Mouse (Mus musculus): ENCODE results near the gene Nmnat3. TPM values are rescaled to one million over a fixed set of nuclear protein-coding genes. Genes with fewer than 3 reads are reported as not detected.
"Not testable (repeated sequence)": the region's sequence is repeated elsewhere in the genome, so short reads cannot be mapped to it uniquely, and the experiment has no call there.

Gene Nmnat3
- 21.1 and 29.9 TPM in 2 replicates for total RNA-seq (2017)

DNA sequence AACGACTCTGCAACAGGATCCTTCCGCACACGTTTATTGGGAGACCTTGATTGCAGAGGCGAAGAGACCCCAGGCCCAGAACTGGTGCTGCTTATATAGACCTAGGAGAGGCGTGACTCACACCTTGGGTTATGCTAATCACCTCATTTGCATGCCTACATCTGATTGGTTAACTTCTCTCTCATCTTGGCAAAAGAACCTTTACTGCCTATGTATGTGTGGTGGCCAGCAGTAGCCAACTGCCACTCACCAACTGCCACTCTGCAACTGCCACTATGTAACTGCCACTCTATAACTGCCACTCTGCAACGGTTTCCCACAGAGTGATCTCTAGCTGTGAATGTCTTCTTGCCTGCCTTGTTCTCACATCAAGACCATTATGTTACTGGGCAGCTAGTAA is at the start of gene Nmnat3:
TSS of gene Nmnat3 (plus strand) at position 301 of the 400 bp plus-strand sequence.
- ATAC-seq (replicated peaks; ENCODE audit: low read depth, poor library complexity, severe bottlenecking) = not testable (repeated sequence)

DNA sequence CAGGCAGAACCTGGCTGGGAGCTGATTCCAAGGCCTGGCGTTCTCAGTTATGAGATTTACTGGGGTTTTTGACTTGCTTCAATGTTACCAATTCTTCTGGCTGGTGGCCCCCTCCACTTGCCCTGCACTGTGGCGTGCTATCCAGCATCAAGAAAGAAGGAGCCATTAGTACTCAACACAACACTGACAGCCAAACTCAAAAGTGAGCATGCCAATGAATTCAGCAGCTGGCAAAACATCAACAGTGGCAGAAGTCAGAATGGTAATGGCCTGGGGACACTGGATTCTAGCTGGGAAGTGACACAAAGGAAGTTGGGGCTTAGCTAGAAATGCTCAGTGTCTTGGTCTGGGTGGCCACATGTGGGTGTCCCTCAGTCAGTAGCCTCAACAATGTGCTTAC is 43.8 kb upstream of the Nmnat3 start:
- no peak for ATAC-seq (replicated peaks; ENCODE audit: low read depth, poor library complexity, severe bottlenecking)

GRCm38 (mm10) chr9:98244223-98244622 is 43.0 kb upstream of the Nmnat3 start:
- ATAC-seq (replicated peaks; ENCODE audit: low read depth, poor library complexity, severe bottlenecking) = no peak

GRCm38 (mm10) chr9:98245226-98245625 is 42.0 kb upstream of the Nmnat3 start:
- no peak for ATAC-seq (replicated peaks; ENCODE audit: low read depth, poor library complexity, severe bottlenecking)

DNA sequence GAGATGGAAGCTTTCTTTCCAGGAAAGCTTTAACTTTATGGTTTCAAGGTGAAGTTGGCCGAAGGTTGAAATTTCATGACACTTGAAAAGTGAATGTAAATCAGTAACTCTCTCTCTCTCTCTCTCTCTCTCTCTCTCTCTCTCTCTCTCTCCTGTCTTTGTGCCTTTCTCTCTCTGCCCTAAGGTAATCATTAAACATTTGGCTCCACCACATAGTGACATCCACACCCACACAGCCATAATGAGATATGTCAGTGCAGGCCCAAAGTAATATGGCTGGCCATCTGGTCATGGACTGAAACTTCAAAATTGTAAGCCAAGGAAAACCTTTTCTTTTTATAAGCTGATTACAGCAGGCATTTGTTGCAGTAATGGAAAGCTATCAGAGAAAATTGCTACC is 40.9 kb upstream of the Nmnat3 start:
- ATAC-seq (replicated peaks; ENCODE audit: low read depth, poor library complexity, severe bottlenecking) = no peak

DNA sequence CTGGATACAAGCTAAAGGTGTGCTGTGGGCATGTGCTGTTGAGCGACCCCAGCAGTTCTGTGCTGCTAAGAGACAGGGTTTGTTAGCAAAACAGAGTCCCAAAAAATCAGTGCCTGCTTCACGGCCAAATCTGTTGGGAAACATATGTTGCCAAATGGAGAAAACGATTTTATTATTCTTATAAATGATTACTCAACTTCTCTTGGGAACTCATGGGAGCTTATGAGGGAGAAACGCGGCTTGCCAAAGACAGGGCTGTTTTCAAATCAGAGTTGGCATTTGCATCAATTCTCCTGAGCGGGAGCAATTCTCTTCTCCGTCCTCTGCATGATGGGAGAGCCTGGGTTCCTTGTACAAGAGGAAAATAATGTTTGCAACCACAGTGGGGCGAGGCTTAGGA is 27.0 kb upstream of the Nmnat3 start:
- no peak for ATAC-seq (replicated peaks; ENCODE audit: low read depth, poor library complexity, severe bottlenecking)

- no peak for ATAC-seq (replicated peaks; ENCODE audit: low read depth, poor library complexity, severe bottlenecking)
Measured at GRCm38 (mm10) chr9:98261461-98262011, 25.7 kb upstream of the Nmnat3 start.

DNA sequence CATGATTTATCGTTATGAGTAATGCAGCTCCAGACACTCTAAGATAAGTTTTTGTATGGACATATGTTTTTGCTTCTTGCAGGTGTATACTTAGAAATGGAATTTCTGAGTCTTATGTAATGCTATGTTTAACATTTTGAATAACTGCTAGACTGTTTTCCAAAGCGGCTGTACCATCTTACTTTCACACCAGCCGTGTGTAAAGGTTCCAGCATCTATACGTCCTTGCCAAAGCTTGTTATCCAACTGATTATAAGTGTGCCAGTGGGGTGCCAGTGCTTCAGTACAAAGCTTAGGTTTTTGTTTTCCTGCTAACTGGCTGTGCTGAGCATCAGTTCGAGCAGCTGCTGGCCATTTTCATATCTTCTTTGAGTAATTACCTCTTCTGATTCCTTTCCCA is 22.3 kb upstream of the Nmnat3 start:
- ATAC-seq (replicated peaks; ENCODE audit: low read depth, poor library complexity, severe bottlenecking) = no peak

GRCm38 (mm10) chr9:98272734-98273133 is 14.5 kb upstream of the Nmnat3 start:
- ATAC-seq (replicated peaks; ENCODE audit: low read depth, poor library complexity, severe bottlenecking) = no peak

GRCm38 (mm10) chr9:98275080-98275479 is 12.2 kb upstream of the Nmnat3 start:
- no peak for ATAC-seq (replicated peaks; ENCODE audit: low read depth, poor library complexity, severe bottlenecking)

DNA sequence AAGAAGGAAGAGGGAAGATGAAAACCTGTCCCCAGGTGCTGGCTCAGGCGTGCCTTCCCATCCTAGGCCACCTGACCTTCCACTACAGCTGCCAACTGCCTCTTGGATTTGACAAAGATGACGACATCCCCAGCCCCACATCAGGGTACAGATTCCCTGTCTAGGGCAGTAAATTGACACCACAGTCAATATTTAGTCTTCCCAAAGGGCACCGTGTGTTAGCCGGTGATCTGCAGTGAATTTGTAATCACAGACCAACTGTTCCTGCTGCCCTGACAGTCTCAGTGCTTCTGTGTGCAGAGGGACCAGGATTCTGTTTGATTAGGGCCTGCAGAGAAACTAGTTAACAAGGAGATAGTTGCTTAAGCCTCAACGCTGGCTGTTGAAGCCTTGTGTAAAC is 7.1 kb upstream of the Nmnat3 start:
- no peak for ATAC-seq (replicated peaks; ENCODE audit: low read depth, poor library complexity, severe bottlenecking)

DNA sequence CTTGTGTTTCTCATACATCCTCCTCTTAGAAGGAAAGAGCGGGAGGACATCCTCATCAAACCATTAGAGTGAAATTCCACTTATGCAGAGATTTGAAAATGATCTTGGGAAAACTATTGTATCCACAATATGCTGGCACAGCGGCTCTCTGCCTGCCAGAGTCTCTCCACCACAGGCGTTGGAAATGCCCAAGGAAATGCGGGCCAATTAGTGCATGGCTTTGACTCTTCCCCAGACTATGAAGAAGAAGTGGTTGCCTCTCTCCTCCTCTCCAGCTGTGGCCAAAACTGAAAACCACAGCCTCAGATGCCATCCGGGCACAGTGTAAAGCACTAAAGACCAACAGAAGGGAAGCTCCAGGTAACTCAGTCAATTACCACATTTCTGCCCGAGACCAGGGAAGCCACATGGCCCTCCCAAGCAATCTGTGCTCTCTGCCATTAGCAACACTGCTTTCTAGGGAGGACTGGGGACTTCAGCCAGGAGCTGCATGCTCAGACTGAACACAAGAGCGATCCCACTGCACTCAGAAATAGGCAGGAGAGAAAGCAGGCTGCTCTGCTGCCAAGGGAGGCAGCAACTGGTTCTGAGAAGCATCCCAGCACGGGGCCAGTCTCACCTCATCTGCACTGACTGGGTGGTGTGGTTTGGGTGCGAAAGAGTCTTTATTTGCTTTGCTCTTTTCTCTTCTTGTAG is 1.5 kb upstream of the Nmnat3 start:
- ATAC-seq (replicated peaks; ENCODE audit: low read depth, poor library complexity, severe bottlenecking) = no peak

GRCm38 (mm10) chr9:98289665-98290064 is 2.4 kb downstream of the Nmnat3 start:
- no peak for ATAC-seq (replicated peaks; ENCODE audit: low read depth, poor library complexity, severe bottlenecking)

DNA sequence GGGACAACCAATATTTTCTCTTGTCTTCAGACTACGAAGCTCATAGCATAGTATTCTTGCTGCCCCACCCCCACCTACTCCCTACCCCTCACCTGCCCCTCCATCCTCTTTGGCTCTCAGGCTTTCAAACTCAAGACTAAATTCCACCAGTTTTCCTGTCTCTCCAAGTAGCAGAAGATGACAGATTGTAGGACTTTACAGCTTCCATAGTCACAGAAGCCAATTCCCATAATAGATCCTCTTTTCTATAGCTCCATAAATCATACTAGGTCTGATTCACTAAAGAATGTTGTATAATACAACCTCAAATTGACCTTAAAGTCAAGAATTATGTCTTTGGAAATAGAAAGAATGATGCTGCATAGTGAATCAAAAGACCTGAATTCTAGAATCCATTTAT is 3.4 kb downstream of the Nmnat3 start:
- no peak for ATAC-seq (replicated peaks; ENCODE audit: low read depth, poor library complexity, severe bottlenecking)

DNA sequence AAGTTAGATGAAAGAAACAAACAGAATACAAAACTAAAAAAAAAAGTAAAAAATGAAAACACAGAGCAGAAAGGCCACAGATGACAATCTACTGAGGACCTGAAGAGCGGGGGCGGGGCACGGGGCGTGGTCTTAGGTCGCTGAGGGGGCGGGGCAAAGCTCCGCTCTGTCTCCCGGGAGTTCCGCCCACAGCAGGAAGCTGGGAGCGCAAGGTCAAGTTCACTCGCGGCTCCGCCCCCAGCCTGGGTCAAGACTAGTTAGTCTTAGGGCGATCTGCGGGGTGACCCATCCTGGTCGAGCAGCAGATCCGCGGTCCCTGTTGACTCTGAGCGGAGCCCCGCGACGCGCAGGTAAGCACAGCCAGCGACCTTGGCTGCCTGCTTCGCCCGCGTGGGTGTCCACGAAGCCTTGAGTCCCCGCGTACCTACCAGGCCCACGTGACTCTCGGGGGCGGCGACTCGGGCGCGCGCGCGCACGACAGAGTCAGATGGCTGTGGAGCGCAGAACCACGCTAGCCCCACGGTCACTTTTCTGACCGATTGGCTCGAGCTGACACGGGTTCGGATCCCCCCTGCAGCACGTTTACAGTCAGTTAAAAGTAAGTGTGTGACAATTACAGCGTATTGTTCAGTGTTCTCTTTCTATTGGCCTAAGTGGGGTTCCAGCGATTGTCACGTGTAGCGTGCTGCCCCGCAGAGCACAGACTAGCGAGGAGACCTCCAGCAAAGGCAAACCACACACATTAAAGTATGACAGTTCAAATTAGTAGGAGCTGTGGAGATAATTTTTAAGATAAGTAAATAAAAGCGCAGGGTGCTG is 9.4 kb downstream of the Nmnat3 start:
- peak; percentile 77 for ATAC-seq (replicated peaks; ENCODE audit: low read depth, poor library complexity, severe bottlenecking)

- ATAC-seq (replicated peaks; ENCODE audit: low read depth, poor library complexity, severe bottlenecking) = peak; percentile 3; the same call in 1 of the 2 replicates
Measured at GRCm38 (mm10) chr9:98297234-98297936, 10.2 kb downstream of the Nmnat3 start.

- no peak for ATAC-seq (replicated peaks; ENCODE audit: low read depth, poor library complexity, severe bottlenecking)
Measured at GRCm38 (mm10) chr9:98297937-98298595, 10.8 kb downstream of the Nmnat3 start.

DNA sequence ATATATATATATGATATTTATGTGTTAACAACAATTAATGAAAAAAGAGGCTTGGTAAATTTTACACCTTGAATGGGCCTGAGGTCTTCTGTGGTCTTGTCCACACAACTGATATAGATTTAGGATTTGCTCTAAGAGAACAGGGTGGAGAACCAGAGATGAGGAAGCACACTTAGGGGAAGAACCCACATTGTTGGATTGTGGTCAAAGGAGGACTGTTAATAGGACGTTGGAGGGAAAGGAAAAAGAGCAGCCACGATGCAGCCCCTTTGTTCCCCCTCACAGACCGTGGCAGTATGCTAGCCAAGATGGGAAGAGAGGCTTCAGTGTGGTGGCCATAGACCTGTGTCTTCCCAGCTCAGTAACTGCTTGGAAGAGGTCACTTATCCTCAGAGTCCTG is 11.5 kb downstream of the Nmnat3 start:
- ATAC-seq (replicated peaks; ENCODE audit: low read depth, poor library complexity, severe bottlenecking) = peak; percentile 23

GRCm38 (mm10) chr9:98299235-98299634 is 12.0 kb downstream of the Nmnat3 start:
- peak; percentile 45 for ATAC-seq (replicated peaks; ENCODE audit: low read depth, poor library complexity, severe bottlenecking)

DNA sequence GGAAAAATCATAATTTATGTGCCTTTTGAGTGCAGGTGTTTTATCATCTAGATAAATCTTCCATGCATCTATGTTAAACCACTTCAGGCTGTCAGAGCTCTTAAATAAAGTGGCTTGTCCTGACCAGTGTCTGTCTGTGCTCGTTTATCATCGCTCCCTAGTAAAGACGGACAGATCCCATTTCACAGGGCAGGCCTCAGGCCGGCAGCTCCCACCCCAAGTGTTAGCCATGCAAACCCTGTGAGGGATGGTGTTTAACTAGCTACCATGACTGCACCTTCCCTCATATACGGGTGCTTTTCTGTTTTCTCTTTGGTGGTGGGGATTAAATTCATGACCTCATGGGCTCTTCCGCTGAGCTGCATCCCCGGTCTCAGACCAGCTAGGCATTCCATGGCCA is 13.3 kb downstream of the Nmnat3 start:
- no peak for ATAC-seq (replicated peaks; ENCODE audit: low read depth, poor library complexity, severe bottlenecking)

Measured in common myeloid progenitor, adult 5-6 weeks (primary cell).